Mouse (Mus musculus): Measurements from ENCODE around the gene Mettl2.
"Not testable (repeated sequence)": the region's sequence is repeated elsewhere in the genome, so short reads cannot be mapped to it uniquely, and the experiment has no call there.

The Mettl2 gene

DNA sequence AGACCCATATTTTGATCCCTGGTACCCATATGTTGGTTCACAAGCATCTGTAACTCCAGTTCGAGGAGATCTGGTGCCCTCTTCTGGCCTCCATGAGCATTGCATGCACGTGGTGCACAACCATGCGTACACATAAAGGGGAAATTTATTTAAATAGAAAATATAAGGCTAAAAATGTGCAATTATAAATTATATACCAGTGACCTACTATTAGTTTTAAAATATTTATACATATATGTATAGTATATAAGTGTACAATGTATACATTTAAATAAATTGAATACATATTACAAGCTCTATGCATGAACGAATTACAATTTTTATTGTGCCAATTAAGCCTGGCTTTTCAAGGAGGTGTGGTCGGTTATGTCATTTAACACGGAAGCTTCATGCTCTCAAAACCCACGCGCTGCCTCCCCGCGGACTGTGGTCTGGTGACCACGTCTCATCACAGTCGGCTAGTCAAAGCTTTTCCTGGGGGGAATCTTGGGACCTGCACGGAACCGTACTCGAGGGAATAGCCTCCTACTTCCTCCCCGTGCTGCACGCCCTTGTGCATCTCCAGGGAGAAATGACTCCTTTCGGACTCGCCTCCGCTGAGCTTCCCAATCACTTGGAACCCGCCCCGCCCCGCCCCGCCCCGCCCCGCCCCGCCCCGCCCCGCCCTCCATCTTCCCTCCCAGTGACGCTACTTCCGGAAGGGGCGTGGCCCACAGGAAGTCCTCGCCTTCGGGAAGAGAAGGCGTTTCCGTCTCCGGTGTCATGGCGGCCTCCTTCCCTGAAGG lies at the start of gene Mettl2:
Gene Mettl2, plus strand, starts transcription at position 691 of the 785 bp plus-strand sequence.
- peak; percentile 73 for DNase-seq (ENCODE audit: low spot score)

DNA sequence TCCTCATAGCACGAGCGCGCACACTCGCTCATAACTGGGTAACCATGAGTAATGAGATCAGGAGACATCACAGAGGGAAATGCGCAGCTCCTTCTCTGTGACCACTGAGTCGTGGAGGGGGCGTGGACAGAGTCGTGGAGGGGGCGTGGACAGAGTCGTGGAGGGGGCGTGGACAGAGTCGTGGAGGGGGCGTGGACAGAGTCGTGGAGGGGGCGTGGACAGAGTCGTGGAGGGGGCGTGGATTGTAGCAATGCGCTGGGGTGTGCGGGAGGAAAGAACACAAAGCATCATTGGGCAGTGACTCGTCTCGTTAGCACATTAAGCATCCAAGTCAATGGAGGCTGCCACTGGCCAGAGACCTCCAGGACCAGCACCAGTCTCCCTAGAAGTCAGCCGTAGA lies 13.8 kb upstream of the Mettl2 start:
- DNase-seq (ENCODE audit: low spot score) = not testable (repeated sequence)

DNA sequence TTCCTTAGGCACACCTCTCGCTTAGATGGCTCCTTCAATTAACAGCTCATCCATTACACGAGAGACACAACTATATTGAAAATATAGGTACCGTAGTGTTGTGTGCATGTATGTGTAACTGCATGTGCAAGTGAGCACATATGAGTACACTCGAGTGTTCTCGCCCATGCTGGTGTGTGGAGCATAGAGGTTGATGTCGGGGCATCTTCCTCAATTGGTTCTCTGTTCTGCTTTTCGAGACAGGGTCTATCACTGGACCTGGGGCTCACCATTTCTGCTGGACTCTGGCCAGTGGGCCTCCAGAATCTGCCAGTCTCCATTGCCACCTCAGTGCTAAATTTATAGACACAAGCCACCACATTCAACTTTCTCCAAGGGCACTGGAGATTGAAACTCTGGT lies 8.4 kb upstream of the Mettl2 start:
- no peak for DNase-seq (ENCODE audit: low spot score)

DNA sequence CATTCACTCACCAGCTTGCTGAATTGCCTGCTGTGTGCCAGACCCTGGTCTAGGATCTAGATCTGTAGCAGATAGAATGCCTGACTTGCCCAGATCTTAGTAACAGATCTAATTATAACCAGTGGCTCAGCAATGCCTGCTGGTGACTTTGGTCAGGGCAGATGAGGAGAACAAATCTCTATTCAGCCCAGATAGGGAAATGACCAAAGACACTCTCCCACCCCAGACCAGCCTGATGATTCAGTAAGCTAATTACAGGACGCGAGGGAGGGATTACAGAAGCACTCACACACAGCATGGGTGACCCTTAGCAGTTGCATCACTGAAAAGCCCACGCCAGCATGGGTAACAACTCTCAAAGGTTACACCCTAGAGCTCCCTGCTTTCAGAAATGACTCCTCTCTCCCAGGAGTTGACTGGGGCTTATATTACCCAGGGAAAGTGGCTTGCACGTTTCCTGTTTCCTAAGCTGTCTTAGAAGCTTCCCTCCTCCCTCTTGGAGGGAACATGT lies 5.6 kb upstream of the Mettl2 start:
- DNase-seq (ENCODE audit: low spot score) = no peak

DNA sequence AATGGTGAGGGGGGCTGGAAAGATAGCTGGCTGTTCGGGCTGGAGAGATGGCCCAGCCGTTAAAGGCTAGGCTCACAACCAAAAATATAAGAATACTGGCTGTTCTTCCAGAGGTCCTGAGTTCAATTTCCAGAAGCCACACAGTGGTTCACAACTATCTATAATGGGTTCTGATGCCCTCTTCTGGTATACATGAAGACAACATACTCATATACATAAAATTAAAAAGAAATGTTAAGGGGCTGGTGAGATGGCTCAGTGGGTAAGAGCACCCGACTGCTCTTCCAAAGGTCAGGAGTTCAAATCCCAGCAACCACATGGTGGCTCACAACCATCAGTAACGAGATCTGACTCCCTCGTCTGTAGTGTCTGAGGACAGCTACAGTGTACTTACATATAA lies 4.4 kb upstream of the Mettl2 start:
- DNase-seq (ENCODE audit: low spot score) = not testable (repeated sequence)

DNA sequence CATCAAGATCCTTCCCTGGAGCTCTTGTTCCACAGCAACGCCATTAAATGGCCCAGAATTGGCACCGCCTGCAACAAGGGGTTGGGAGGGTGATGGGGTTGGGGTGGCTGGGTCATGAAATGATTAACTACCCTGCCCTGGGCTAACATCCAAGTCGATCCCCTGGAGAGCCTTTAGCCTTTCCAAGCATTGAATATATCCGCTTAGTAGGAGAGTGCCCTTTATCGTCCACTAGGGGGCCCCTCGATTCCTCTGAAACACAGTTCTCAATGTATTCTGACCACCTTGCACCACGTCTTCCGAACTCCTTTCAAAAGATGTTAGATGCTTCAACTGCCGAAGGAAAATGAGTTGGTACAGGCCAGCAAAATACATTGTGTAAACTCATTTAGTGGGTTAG lies 2.2 kb upstream of the Mettl2 start:
- peak; percentile 30 for DNase-seq (ENCODE audit: low spot score)

DNA sequence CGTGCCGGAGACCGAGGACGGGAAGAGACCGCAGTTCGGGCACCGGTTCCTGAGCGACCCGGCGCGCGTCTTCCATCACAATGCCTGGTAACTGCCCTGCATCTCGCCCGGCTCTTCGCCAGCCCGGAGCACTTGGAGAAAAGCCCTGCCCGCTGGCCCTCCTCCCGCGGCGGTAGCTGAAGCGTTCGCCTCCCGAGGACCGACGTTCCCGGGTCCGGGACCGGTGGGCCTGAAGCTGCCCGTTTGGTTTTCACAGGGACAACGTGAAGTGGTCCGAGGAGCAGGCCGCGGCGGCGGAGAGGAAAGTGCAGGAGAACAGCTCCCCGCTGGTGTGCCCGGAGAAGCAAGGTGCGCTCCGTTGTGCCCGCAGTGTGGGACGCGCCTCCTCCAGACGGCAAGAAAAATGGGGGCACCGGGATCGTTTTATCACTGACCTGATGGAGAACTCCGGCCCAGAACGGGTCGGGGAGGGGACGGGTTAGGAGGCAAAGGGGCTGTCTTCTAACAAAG lies 350 bp downstream of the Mettl2 start:
- DNase-seq (ENCODE audit: low spot score) = no peak

DNA sequence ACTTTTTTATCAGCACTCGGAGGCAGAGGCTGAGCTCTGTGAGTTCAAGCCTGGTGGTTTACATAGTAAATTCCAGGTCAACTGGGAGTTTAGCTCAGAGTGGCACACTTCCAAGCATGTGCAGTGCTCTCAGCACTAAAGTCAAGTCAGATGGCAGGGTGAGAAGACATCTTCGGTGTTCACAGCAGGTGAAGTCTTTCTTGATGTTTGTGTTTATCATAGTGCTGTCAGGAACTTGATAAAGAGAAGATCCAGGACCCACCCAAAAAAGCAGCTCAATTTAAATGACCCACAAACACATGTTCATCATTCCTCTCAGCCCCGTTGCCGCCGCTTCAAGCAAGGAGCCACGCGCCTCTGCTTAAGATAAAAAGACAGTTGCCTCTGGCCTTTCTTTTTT lies 9.5 kb downstream of the Mettl2 start:
- no peak for DNase-seq (ENCODE audit: low spot score)

DNA sequence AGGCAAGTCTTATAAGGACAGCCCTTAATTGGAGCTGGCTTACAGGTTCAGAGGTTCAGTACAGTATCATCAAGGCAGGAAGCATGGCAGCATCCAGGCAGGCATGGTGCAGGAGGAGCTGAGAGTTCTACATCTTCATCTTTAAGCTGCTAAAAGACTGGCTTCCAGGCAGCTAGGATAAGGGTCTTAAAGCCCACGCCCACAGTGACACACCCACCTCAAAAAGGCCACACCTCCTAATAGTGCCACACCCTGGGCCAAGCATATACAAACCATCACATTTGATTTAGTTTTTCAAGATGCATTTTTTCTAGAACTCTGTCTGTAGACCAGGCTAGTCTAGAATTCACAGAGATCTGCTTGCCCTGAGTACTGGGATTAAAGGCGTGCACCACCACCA lies 11.0 kb downstream of the Mettl2 start:
- DNase-seq (ENCODE audit: low spot score) = not testable (repeated sequence)

DNA sequence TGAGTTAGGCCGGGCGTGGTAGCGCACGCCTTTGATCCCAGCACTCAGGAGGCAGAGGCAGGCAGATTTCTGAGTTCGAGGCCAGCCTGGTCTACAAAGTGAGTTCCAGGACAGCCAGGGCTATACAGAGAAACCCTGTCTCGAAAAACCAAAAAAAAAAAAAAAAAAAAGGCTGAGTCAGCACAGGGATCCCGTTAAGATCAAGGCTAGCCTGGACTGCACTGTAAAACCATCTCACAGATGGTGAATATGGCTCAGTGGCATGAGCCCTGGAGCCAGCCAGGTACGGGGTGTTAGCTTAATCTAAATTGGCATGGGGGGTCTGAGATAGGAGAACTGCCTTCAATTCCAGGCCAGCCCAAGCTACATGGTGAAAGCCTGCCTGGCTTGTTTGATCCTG lies 14.3 kb downstream of the Mettl2 start:
- not testable (repeated sequence) for DNase-seq (ENCODE audit: low spot score)

DNA sequence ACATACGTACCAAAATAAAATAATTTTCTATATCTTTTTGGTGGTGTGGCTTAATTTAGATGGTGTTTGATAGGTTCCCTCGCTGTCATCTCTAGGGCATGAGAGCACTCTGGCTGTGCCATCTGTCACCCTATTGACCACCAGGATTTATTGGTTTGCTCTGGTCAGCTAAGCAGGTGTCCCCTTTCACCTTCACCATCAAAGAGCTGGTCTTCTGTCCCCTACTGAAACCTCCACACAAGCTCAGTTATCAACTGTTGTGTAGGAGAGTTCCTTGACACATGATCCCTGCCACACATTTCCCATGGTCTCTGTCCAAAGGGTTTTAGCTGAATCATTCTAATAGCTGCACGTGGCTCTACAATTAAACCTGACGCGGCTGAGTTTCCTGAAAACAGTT lies 14.9 kb downstream of the Mettl2 start:
- no peak for DNase-seq (ENCODE audit: low spot score)

DNA sequence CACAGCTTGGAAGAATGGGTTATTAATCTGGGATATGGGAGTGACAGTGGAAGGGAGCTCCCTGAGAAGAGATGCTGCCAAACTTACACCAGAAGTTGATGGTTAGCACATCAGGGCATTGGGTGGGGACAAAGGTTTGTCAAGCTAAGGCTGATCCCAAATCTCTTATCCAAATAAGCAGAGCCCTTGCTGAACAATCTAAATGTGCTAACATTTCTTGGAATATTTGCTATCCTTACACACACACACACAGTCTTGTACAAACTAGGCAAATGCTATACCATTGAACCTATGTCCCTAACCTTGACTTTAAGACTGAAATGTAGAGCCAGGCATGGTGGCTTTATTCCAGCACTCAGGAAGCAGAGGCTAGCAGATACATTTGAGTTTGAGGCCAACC lies 17.3 kb downstream of the Mettl2 start:
- no peak for DNase-seq (ENCODE audit: low spot score)

DNA sequence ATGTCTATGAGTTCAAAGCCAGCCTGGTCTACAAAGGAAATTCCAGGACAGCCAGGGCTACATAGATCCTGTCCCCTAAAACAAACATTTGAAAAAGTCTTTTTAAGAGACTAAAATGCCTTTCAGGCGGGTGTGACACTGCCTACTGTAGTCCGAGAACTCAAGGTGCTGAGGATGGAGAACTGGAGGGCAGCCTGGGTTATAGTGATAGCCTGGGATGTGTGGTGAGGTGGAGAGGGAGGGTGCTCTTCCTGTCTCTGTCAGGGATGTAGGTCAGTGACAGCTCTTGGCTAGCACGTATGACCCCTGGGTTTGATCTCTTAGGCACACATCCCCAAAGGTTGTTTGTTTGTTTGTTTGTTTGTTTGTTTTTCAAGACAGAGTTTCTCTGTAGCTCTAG lies 17.9 kb downstream of the Mettl2 start:
- DNase-seq (ENCODE audit: low spot score) = no peak

DNA sequence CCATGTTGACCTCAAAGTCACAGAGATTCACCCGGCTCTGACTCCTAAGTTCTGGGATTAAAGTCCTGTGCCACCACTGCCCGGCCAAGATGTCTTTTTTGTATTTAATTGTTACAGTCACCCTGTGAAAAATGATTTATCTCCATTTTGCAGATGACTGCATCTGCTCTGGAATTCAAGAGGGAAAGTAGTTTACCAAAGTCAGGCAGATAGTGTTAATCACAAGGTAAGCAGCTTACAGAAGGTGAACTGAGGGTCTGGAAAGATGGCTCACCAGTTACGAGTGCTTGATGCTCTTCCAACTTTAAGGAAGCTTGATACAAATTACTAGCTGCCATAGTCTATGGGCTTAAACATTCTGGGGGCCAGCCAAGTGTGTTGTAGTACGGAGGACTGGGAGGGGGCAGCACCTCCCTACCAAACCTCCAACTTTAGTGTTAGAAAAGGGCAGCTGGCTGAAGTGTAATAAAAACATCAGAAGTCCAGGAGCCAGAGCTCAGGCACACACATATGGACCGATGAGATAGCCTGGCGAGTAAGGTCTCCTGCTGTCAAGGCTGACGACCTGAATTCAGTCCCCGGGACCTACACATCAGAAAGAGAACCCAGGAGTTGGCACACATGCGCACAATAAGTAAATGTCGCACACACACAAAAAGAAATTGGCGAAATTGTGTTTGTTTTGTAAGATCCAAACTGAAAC lies 18.4 kb downstream of the Mettl2 start:
- no peak for DNase-seq (ENCODE audit: low spot score)

DNA sequence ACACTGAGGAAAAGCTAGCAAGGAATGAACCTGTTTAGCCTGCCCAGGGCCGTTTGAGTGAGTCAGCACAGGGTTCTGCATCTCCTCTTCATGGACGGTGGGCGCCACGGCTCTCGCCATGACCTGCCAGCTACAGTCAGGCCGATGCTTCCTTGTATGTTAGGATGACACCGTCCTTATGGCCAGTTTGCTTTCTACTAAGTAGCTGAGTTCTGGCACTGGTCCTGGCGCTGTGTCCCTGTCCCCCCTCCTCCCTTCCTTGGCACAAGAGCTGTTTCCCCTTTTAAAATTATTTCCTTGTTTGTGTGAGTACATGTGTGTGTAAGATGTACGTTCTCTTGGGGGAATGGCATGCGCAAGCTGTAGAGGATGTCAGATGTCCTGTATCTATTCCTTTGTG lies 19.0 kb downstream of the Mettl2 start:
- DNase-seq (ENCODE audit: low spot score) = no peak

DNA sequence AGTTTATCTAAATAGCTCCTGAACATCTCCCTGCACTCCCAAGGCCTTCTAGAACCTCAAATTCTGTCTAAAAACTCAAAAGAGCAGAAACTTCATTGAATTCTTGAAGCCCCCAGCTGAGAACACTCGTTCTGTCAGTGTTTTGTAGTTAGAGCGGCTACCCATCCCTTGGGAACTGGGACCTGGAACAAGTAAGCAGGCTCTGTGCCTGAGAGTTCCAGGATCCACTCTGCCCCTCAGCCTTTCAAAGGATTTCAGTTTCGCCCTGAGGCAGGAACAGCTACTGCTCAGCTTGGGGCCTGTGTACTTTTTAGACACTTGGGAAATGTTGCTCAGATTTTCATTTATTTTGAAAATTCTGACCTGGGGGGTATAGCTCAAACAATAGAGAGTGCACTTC lies 20.4 kb downstream of the Mettl2 start, which contains the start of gene Gm10842:
Gene Gm10842, plus strand, starts transcription at position 301 of the 400 bp plus-strand sequence.
- DNase-seq (ENCODE audit: low spot score) = no peak

DNA sequence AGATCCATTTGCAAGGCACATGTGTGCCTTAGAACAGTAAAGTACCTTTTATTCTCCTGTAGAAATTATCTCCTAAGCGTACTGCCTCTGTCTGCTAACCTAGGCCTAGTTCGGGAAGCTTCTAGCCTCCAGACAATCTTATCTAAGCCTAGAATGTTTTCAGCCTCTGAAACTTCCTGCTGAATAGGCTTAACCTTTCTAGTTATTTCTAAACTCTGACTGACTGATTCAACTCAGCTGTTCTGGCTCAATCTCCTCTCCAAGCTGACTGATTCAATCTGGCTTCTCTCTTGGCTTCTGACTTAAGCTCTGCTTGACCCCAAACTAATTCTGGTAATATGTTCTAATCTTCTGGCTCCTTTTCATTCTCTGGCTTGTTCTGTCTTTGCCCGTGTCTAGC lies 23.1 kb downstream of the Mettl2 start:
- no peak for DNase-seq (ENCODE audit: low spot score)

DNA sequence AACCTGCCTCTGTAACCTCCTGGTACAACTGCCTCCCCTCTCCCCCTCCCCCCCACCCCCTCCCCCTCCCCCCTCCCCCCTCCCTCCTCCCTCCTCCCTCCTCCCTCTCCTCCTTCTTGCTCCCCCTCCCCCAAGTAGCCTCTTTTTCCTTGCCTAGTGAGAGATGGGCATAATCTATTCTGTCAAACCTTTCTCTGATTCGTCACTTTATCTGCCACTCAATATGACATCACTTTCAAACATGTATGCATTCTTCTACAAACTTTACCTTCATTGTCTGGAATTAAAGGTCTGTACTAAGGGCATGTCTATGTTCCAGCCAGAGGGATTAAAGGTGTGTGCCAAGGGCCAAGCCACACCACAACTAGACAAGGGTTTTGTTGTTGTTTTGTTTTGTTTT lies 23.5 kb downstream of the Mettl2 start:
- DNase-seq (ENCODE audit: low spot score) = no peak

DNA sequence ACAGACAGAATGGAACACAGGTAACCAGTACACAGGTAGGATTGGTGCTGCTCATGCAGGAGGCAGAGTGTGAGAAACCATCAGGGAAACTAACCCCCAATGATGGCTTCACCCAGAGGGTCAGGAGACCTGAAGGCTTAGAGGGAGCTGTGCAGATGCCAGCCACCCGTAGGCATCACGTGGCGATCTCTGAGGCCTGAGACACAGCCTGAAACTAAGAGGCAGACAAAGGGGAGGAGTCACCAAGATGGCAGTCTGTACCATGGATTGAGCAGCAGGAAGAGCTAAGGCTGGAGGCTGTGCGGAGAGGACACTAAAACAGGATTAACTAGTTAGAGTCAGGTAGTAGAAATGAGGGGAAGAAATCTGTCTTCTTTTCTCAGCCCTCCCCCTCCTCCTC lies 24.5 kb downstream of the Mettl2 start:
- no peak for DNase-seq (ENCODE audit: low spot score)

DNA sequence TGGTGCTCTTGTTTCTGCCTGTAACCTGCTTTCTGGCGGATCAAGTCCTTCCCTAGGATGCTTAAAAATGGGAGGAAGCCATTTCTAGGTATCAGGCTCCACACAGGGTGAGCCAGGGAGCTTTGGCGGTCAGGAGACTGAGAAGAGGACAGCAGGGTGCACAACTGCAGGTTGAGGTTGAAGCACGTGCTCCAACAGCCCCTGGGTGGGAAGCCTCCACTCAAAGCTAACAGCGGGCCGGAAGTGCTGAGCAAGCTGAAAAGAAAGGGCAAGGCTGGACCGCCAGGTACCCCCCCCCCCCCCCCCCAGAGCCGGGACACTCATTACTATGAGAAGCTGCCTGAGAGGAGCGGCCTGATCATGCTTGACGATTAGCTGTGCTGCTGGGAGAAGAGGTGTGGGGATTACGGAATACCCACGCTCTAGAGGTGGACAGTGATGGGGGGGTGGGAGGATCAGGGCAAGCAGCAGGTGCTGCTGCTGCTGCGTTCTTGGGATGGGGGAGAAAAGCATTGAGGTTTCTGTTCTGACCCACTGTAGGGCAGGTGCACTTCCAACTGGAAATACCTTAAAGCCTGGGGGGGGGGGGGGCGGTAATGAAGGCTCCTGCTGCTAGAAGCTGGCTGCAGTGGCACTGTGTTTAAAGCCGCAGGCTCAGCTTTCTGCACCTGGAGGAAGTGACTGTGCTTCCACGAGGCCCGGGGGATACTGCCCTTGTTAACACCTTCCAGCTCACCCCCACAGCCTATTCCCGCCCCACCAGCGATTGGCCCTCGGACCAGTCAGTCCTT lies 25.2 kb downstream of the Mettl2 start:
- no peak for DNase-seq (ENCODE audit: low spot score)

DNA sequence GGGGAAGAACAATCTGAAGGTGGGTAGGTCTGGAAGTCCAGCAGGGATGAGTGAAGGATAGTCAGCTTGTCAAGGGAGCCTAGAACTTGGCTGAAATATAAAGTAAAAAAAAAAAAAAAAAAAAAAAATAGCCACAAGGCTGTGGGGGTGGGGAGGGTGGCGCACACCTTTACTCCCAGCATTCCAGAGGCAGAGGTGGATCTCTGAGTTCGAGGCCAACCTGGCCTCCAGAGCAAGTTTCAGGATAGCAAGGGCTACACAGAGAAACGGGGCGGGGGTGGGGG lies 25.7 kb downstream of the Mettl2 start:
- DNase-seq (ENCODE audit: low spot score) = no peak

DNA sequence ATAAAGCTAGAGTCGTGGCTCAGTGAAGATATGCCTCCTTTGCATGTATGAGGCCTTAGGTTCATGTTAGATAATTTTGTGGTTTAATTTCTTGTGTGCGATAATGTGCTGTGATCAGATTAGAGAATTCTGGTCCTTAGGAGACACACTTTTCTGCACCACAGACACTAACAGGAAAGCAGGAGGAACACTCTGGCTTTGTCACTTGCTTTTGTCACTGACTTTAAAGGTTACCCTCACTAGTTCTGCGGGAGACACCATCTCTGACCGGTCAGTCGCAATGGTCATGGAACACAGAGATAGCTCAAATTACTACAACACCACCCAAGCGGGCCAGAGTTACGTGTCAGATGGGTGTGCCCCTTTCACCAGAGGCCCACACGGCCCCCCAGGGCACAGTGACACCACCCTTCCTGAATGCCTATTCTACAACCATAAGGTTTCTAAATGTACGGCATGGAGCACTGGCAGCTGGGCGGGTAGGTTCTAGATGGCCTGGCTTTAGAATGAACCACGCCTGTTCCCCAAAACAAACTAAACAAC lies 26.2 kb downstream of the Mettl2 start:
- DNase-seq (ENCODE audit: low spot score) = no peak
